Mouse (Mus musculus) cerebellum, adult 8-10 months (tissue): ENCODE data around the gene Insc.
"Not testable (repeated sequence)": the region's sequence is repeated elsewhere in the genome, so short reads cannot be mapped to it uniquely, and the experiment has no call there.

Source experiments
- DNase-seq: peaks from one replicate; pipeline ENCODE4 v3.0.0; 2022

The Insc gene

GRCm38 (mm10) chr7:114743022-114743780, at the start of gene Insc:
TSS of gene Insc (plus strand) at chr7:114743694.
- DNase-seq, result no peak

- no peak for DNase-seq
These were observed 42.6 kb upstream of the Insc start for GRCm38 (mm10) chr7:114700871-114701270.

GRCm38 (mm10) chr7:114706716-114707115, 36.8 kb upstream of the Insc start:
- DNase-seq, result no peak

- no peak for DNase-seq
These were observed 36.1 kb upstream of the Insc start for GRCm38 (mm10) chr7:114707398-114707797.

- DNase-seq, result no peak
These were observed 33.1 kb upstream of the Insc start for GRCm38 (mm10) chr7:114710419-114710818.

GRCm38 (mm10) chr7:114712523-114712922, 31.0 kb upstream of the Insc start:
- DNase-seq, result no peak

- no peak for DNase-seq
These were observed 25.2 kb upstream of the Insc start, which contains the start of gene Calcb for GRCm38 (mm10) chr7:114718300-114718699. TSS of gene Calcb (plus strand) at chr7:114718643.

- peak; percentile 9 for DNase-seq
These were observed 23.9 kb upstream of the Insc start for GRCm38 (mm10) chr7:114719381-114720131.

- not testable (repeated sequence) for DNase-seq
These were observed 13.8 kb upstream of the Insc start for GRCm38 (mm10) chr7:114729696-114730095.

- DNase-seq, result no peak
These were observed 12.3 kb upstream of the Insc start for GRCm38 (mm10) chr7:114731175-114731574.

GRCm38 (mm10) chr7:114731700-114732099, 11.8 kb upstream of the Insc start:
- not testable (repeated sequence) for DNase-seq

GRCm38 (mm10) chr7:114736256-114736655, 7.2 kb upstream of the Insc start:
- no peak for DNase-seq

GRCm38 (mm10) chr7:114738166-114738565, 5.3 kb upstream of the Insc start:
- DNase-seq, result no peak

- no peak for DNase-seq
These were observed 2.9 kb upstream of the Insc start for GRCm38 (mm10) chr7:114740360-114741165.

GRCm38 (mm10) chr7:114744639-114745245, 1.2 kb downstream of the Insc start:
- no peak for DNase-seq

- no peak for DNase-seq
These were observed 2.2 kb downstream of the Insc start for GRCm38 (mm10) chr7:114745481-114746271.

- DNase-seq, result no peak
These were observed 4.1 kb downstream of the Insc start for GRCm38 (mm10) chr7:114747596-114747995.

GRCm38 (mm10) chr7:114748239-114748638, 4.7 kb downstream of the Insc start:
- no peak for DNase-seq

- no peak for DNase-seq
These were observed 10.0 kb downstream of the Insc start for GRCm38 (mm10) chr7:114753471-114753870.

- DNase-seq, result no peak
These were observed 10.7 kb downstream of the Insc start for GRCm38 (mm10) chr7:114754196-114754595.

- DNase-seq, result no peak
These were observed 11.1 kb downstream of the Insc start for GRCm38 (mm10) chr7:114754626-114755025.

- DNase-seq, result no peak
These were observed 19.2 kb downstream of the Insc start for GRCm38 (mm10) chr7:114762660-114763059.
